Mouse (Mus musculus): ENCODE measurements at regions not wholly inside any gene's neighbourhood (a gene's known extent, or its start where the extent isn't known, plus 50 kb on each side); places are given as distances from the start of the nearest gene placed in this dataset.

DNA sequence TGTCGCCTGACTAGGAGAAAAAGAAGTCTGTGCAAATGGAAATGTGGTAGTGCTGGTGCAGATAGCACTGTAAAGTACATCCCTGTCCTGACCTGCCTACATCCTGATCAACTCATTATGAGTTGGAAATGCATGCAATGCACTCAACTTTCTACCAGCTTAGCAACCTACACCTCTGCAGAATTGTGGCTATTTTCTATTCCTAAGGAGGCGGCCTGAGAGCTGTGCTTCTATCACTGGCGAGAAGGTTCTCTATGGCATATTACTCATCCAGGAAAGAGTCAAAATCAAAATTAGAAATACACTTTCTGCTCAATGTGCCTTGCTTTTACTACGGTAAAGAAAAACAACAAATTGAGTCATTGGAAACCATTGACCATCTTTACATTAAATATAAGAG lies 685.4 kb upstream of the Kdm8 start:
- no peak overlapping the region for H3K4me2 ChIP-seq (replicated peaks; ENCODE audit: low read depth)
- H3K4me1 ChIP-seq (replicated peaks; ENCODE audit: control insufficient read depth, insufficient read depth): no peaks in the 10 kb centered on the region
- TF ChIP-seq EP300 (optimal IDR thresholded peaks at IDR 0.05) (no peak), CTCF (IDR thresholded peaks at IDR 0.05; ENCODE audit: low read depth) (no peak)
- 93% methylated on average over 4 of the region's 4 CpGs for WGBS
- no peak overlapping the region for H3K9ac ChIP-seq (ENCODE audit: low read length)
- H3K36me3 ChIP-seq (ENCODE audit: control insufficient read depth, insufficient read depth, low read length): no peaks in the 10 kb centered on the region
- no peak for DNase-seq (ENCODE audit: low spot score)
- no peak overlapping the region for H3K27ac ChIP-seq (replicated peaks)
- H3K4me3 ChIP-seq (ENCODE audit: low read depth, low read length): no peak overlapping the region
- no peaks in the 10 kb centered on the region for H3K27me3 ChIP-seq (ENCODE audit: control insufficient read depth, insufficient read depth, low read length)
- H3K9me3 ChIP-seq (ENCODE audit: control insufficient read depth, low read length): no peaks in the 10 kb centered on the region
- ATAC-seq (ENCODE audit: low FRiP score, low TSS enrichment): no peak

DNA sequence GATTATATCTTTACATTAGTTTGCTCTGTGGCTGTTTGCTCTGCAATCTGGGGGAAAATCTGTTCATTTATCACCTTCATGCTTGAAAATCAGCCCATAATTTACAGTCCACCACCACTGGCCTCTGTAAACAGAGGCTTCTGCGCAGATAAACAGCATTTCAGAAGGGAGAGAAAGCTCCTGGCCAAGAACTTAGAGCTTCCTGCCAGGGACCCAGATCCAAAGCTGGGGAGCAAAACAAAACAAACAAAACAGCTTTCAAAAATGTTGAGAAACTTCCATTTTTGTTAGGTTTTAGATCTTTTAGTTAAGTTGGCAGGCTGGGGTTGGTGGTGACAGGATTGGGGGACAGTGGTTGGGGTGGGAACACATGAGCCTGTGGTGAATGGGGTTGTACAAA lies 666.7 kb upstream of the Kdm8 start:
- Histone ChIP-seq H3K4me3 (ENCODE audit: low read depth, low read length) (no peak overlapping the region), H3K9me3 (ENCODE audit: control insufficient read depth, low read length) (no peaks in the 10 kb centered on the region), H3K27ac (replicated peaks) (no peak overlapping the region), H3K9ac (ENCODE audit: low read length) (no peak overlapping the region), H3K36me3 (ENCODE audit: control insufficient read depth, insufficient read depth, low read length) (no peaks in the 10 kb centered on the region), H3K27me3 (ENCODE audit: control insufficient read depth, insufficient read depth, low read length) (no peaks in the 10 kb centered on the region), H3K4me2 (replicated peaks; ENCODE audit: low read depth) (no peak overlapping the region), H3K4me1 (replicated peaks; ENCODE audit: control insufficient read depth, insufficient read depth) (no peaks in the 10 kb centered on the region)
- no peak for ATAC-seq (ENCODE audit: low FRiP score, low TSS enrichment)
- TF ChIP-seq CTCF (IDR thresholded peaks at IDR 0.05; ENCODE audit: low read depth) (no peak), EP300 (optimal IDR thresholded peaks at IDR 0.05) (no peak)
- no peak for DNase-seq (ENCODE audit: low spot score)
- WGBS: 61% methylated on average over 1 of the region's 1 CpGs

DNA sequence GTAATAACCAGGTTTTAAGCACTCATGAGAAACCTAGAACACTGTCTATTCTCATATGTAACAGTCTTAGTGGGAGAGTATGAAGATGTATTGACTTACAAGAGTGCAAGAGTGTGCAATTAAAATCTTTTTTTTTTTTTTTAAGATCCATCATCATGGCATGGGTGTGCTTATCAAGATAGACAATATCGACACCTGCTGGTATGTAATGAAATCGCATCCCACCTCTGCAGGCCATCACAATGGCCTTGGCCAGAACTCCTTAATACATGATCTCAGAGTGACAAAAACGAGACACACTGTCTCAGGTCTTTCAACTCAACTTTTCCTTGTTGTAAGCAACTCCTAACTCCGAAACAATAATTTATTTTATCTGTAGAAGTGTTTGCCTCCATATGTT lies 661.7 kb upstream of the Kdm8 start:
- Histone ChIP-seq H3K4me3 (ENCODE audit: low read depth, low read length) (no peak overlapping the region), H3K9ac (ENCODE audit: low read length) (no peak overlapping the region), H3K4me1 (replicated peaks; ENCODE audit: control insufficient read depth, insufficient read depth) (no peaks in the 10 kb centered on the region), H3K27me3 (ENCODE audit: control insufficient read depth, insufficient read depth, low read length) (no peaks in the 10 kb centered on the region), H3K9me3 (ENCODE audit: control insufficient read depth, low read length) (no peaks in the 10 kb centered on the region), H3K4me2 (replicated peaks; ENCODE audit: low read depth) (no peak overlapping the region), H3K36me3 (ENCODE audit: control insufficient read depth, insufficient read depth, low read length) (no peaks in the 10 kb centered on the region), H3K27ac (replicated peaks) (no peak overlapping the region)
- ATAC-seq (ENCODE audit: low FRiP score, low TSS enrichment): no peak
- WGBS: 56% methylated on average over 4 of the region's 4 CpGs
- TF ChIP-seq CTCF (IDR thresholded peaks at IDR 0.05; ENCODE audit: low read depth): peak; percentile 67
- no peak for TF ChIP-seq EP300 (optimal IDR thresholded peaks at IDR 0.05)
- DNase-seq (ENCODE audit: low spot score): no peak

DNA sequence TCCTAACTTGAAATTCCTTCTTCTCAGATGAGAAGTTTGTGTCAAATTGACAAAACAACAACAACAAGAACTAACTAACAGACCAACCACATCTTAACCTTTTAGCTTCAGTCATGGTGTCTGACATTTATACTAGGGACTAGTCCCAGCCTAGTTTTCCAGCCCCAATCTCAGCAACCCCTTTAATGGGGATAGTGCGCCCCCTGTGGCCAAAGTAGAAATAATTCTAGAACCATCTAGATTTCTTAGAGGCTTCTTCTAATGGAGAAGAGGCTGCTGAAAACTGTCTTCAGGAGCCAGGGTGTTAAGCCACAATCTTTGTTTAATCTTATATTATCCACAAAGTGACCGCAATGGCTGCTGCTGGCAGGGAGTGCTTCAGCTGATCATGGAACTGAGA lies 659.5 kb upstream of the Kdm8 start:
- Histone ChIP-seq H3K9me3 (ENCODE audit: control insufficient read depth, low read length) (no peaks in the 10 kb centered on the region), H3K36me3 (ENCODE audit: control insufficient read depth, insufficient read depth, low read length) (no peaks in the 10 kb centered on the region), H3K4me3 (ENCODE audit: low read depth, low read length) (no peak overlapping the region), H3K4me1 (replicated peaks; ENCODE audit: control insufficient read depth, insufficient read depth) (no peaks in the 10 kb centered on the region), H3K27ac (replicated peaks) (no peak overlapping the region), H3K9ac (ENCODE audit: low read length) (no peak overlapping the region), H3K27me3 (ENCODE audit: control insufficient read depth, insufficient read depth, low read length) (no peaks in the 10 kb centered on the region), H3K4me2 (replicated peaks; ENCODE audit: low read depth) (no peak overlapping the region)
- no peak for DNase-seq (ENCODE audit: low spot score)
- no peak for ATAC-seq (ENCODE audit: low FRiP score, low TSS enrichment)
- TF ChIP-seq EP300 (optimal IDR thresholded peaks at IDR 0.05) (no peak), CTCF (IDR thresholded peaks at IDR 0.05; ENCODE audit: low read depth) (peak; percentile 43)
- 67% methylated on average over 2 of the region's 2 CpGs for WGBS

DNA sequence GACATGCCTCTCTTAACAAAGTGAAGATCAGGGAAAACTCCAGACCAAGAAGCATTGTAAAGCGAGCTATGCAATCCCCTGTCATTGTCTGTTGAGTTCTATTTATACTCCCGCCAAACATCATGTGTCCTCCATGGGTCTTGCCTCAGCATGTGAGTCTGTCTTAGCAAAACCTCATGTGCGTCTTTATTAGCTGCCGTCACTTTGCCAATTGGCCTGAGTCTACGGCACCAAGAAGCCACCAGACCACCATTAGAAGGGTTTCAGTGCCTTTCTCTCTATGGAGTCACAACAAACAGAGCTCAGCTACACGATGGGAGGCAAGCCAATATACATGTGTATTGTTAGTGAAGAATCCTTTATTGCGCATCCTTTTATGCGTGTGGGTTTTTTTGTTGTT lies 658.6 kb upstream of the Kdm8 start:
- Histone ChIP-seq H3K9me3 (ENCODE audit: control insufficient read depth, low read length) (no peaks in the 10 kb centered on the region), H3K4me3 (ENCODE audit: low read depth, low read length) (no peak overlapping the region), H3K36me3 (ENCODE audit: control insufficient read depth, insufficient read depth, low read length) (no peaks in the 10 kb centered on the region), H3K4me1 (replicated peaks; ENCODE audit: control insufficient read depth, insufficient read depth) (no peaks in the 10 kb centered on the region), H3K27ac (replicated peaks) (no peak overlapping the region), H3K4me2 (replicated peaks; ENCODE audit: low read depth) (no peak overlapping the region), H3K27me3 (ENCODE audit: control insufficient read depth, insufficient read depth, low read length) (no peaks in the 10 kb centered on the region), H3K9ac (ENCODE audit: low read length) (no peak overlapping the region)
- 86% methylated on average over 8 of the region's 8 CpGs for WGBS
- no peak for TF ChIP-seq EP300 (optimal IDR thresholded peaks at IDR 0.05)
- no peak for TF ChIP-seq CTCF (IDR thresholded peaks at IDR 0.05; ENCODE audit: low read depth)
- ATAC-seq (ENCODE audit: low FRiP score, low TSS enrichment) (no peak), DNase-seq (ENCODE audit: low spot score) (no peak)

DNA sequence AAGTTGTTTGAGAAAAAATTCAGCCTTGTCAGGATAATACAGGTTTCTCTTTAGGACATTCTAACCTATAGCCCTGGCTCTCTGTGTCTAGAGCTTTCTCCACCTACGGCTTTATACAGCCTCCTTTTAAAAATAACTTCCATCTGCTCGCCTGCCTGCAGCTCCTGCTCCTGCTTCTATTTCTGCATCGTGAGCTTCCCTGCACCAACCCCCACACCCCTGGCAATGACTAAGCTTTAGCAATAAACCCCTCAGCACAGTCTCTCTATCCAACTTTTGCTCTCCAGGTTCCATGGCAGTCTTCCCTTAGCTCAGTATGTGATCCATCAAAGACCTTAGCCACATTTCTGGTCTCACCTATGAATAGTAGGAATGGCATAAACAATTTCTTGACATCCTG lies 655.7 kb upstream of the Kdm8 start:
- TF ChIP-seq CTCF (IDR thresholded peaks at IDR 0.05; ENCODE audit: low read depth) (no peak), EP300 (optimal IDR thresholded peaks at IDR 0.05) (no peak)
- ATAC-seq (ENCODE audit: low FRiP score, low TSS enrichment): no peak
- whole genome bisulfite sequencing: 60% methylated on average over 3 of the region's 3 CpGs

More for the DNA sequence above, 655.7 kb upstream of the Kdm8 start:
- Histone ChIP-seq H3K9ac (ENCODE audit: low read length) (no peak overlapping the region), H3K9me3 (ENCODE audit: control insufficient read depth, low read length) (no peaks in the 10 kb centered on the region), H3K4me2 (replicated peaks; ENCODE audit: low read depth) (no peak overlapping the region), H3K4me3 (ENCODE audit: low read depth, low read length) (no peak overlapping the region), H3K27me3 (ENCODE audit: control insufficient read depth, insufficient read depth, low read length) (no peaks in the 10 kb centered on the region), H3K4me1 (replicated peaks; ENCODE audit: control insufficient read depth, insufficient read depth) (no peaks in the 10 kb centered on the region), H3K27ac (replicated peaks) (no peak overlapping the region), H3K36me3 (ENCODE audit: control insufficient read depth, insufficient read depth, low read length) (no peaks in the 10 kb centered on the region)
- DNase-seq (ENCODE audit: low spot score): no peak
